Mouse (Mus musculus): Measurements from ENCODE around the gene Ttc21a. TPM values are rescaled to one million over a fixed set of nuclear protein-coding genes. Genes with fewer than 3 reads are reported as not detected.
A peak's percentile ranks its signal among the peaks of the same experiment; 100 is the strongest.

The Ttc21a gene
- polyA plus RNA-seq, 1 experiment from 2014 or later, result 0.23 TPM

GRCm38 (mm10) chr9:119978151-119978810 is 40.9 kb downstream of the Ttc21a start:
- 0 out of 2 replicates have a peak overlapping the region, but pooled peaks have one; percentile 13 for H3K4me2 ChIP-seq (replicated peaks)
- H3K9me3 ChIP-seq, result no peaks in the 10 kb centered on the region
- H3K9ac ChIP-seq, result no peak overlapping the region
- H3K27ac ChIP-seq, result peak overlapping the region; percentile 12; the same call in 1 of the 2 replicates
- H3K4me1 ChIP-seq, result peaks cover 65% of the 10 kb centered on the region
- no peak for ATAC-seq (ENCODE audit: insufficient number of reproducible peaks, insufficient read depth, low FRiP score, low TSS enrichment)
- H3K4me3 ChIP-seq, result no peak overlapping the region
- peaks cover 10% of the 10 kb centered on the region for H3K36me3 ChIP-seq
- H3K27me3 ChIP-seq, result no peaks in the 10 kb centered on the region
- WGBS, result 49% methylated on average over 9 of the region's 9 CpGs

DNA sequence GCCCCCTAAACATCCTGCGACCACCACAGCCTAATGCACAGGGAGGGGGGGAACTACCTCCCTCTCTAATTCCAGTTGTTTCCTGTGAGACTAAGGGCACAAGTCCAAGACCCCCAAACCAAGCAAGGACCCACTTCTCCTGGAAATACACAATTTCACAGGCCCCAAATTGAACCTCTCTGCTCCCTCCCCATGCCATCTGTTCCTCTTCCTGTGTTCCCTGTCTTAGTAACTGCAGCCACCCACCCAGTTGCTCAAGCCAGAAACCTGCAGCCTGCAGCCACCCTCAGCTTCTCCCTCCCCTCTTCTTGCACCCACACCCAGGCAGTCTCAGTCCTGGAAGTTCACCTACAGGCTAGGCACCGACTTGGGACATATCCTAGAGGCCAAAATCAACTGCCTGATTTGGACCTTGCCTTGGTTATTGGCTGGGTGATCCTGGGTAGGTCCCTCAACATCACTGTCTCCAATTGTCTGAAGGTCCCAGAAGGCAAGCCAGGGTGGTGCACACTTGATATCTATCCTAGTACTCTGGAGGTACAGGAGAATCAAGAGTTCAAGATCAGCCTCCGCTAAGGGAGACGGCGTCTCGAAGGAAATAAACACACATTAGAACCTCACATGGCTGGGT is 41.5 kb downstream of the Ttc21a start:
- Histone ChIP-seq H3K4me1 (peaks cover 66% of the 10 kb centered on the region), H3K4me2 (replicated peaks) (no peak overlapping the region), H3K36me3 (peaks cover 4% of the 10 kb centered on the region), H3K27ac (no peak overlapping the region), H3K27me3 (no peaks in the 10 kb centered on the region), H3K9ac (no peak overlapping the region), H3K4me3 (no peak overlapping the region), H3K9me3 (no peaks in the 10 kb centered on the region)
- WGBS, result 74% methylated on average over 6 of the region's 6 CpGs
- no peak for ATAC-seq (ENCODE audit: insufficient number of reproducible peaks, insufficient read depth, low FRiP score, low TSS enrichment)

DNA sequence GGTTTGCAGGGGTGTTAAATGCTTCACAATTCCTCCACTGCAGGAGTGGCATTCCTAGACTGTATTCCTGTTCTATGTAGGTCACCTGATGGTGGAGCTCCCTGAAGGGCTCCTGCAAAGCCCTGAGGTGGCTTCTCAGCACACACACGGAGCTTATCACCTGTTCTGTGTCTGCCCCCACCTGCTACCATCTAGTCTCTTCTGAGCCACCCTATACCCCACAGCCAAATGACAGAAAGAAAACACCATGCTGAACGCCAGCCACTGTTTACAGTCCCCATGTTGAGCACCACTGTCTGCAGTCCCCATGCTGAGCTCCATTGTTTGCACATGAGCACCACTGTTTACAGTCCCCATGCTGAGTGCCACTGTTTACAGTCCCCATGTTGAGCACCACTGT is 42.3 kb downstream of the Ttc21a start:
- H3K27ac ChIP-seq, result no peak overlapping the region
- H3K4me3 ChIP-seq, result no peak overlapping the region
- H3K9ac ChIP-seq, result 0 out of 2 replicates have a peak overlapping the region, but pooled peaks have one; percentile 16
- no peak for ATAC-seq (ENCODE audit: insufficient number of reproducible peaks, insufficient read depth, low FRiP score, low TSS enrichment)
- no peaks in the 10 kb centered on the region for H3K36me3 ChIP-seq
- H3K4me1 ChIP-seq, result peaks cover 72% of the 10 kb centered on the region
- WGBS, result 63% methylated on average over 2 of the region's 2 CpGs
- H3K27me3 ChIP-seq, result no peaks in the 10 kb centered on the region
- no peak overlapping the region for H3K4me2 ChIP-seq (replicated peaks)
- no peaks in the 10 kb centered on the region for H3K9me3 ChIP-seq

- WGBS, result 5% methylated on average over 4 of the region's 4 CpGs
- H3K4me1 ChIP-seq, result peaks cover 73% of the 10 kb centered on the region
- peak overlapping the region; percentile 98 for H3K4me2 ChIP-seq (replicated peaks)
- H3K27me3 ChIP-seq, result no peaks in the 10 kb centered on the region
- no peaks in the 10 kb centered on the region for H3K36me3 ChIP-seq
- ATAC-seq (ENCODE audit: insufficient number of reproducible peaks, insufficient read depth, low FRiP score, low TSS enrichment), result no peak
- H3K9ac ChIP-seq, result 0 out of 2 replicates have a peak overlapping the region, but pooled peaks have one; percentile 11
- peak overlapping the region; percentile 92 for H3K27ac ChIP-seq
- peak overlapping the region; percentile 66 for H3K4me3 ChIP-seq
- H3K9me3 ChIP-seq, result no peaks in the 10 kb centered on the region
These were observed 43.4 kb downstream of the Ttc21a start for GRCm38 (mm10) chr9:119980770-119981182.

- peak overlapping the region; percentile 98 for H3K4me2 ChIP-seq (replicated peaks)
- WGBS, result under 1% methylated on average over 16 of the region's 16 CpGs
- H3K4me3 ChIP-seq, result peak overlapping the region; percentile 66
- H3K27me3 ChIP-seq, result no peaks in the 10 kb centered on the region
- ATAC-seq (ENCODE audit: insufficient number of reproducible peaks, insufficient read depth, low FRiP score, low TSS enrichment), result peak; percentile 44; the same call in 1 of the 2 replicates
- H3K9ac ChIP-seq, result peak overlapping the region; percentile 29; the same call in 1 of the 2 replicates
- H3K4me1 ChIP-seq, result peaks cover 77% of the 10 kb centered on the region
- peak overlapping the region; percentile 92 for H3K27ac ChIP-seq
- no peaks in the 10 kb centered on the region for H3K36me3 ChIP-seq
- H3K9me3 ChIP-seq, result no peaks in the 10 kb centered on the region
These were observed 44.1 kb downstream of the Ttc21a start for GRCm38 (mm10) chr9:119981183-119982179.

DNA sequence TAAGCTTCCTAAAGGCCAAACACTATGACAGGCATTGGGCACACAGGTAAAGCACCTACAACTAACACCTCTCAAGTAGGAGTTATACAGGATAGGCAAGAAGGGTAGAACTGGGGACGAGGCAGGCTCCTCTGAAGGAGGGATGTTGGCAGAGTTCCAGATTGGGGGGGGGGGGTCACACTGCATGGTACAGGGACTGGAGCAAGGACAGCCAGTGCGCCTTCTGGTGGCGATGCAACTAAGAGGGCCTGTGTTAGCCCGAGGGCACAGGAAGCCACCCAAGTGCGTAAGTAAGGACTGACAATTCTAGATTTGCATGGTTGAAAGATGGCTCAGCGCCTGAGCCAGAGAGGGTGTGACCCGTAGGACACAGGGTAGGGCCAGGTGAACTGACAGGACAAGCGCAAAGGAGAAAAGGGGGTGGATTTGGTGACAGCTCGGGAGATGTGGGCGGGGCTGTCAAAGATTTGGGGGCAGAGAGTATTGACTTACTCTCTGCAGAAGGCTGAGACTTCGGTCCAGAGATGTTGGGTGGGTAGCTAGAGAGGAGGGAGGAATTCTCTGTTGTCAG is 44.9 kb downstream of the Ttc21a start:
- WGBS, result 3% methylated on average over 11 of the region's 11 CpGs
- Histone ChIP-seq H3K9ac (peak overlapping the region; percentile 69; the same call in 1 of the 2 replicates), H3K4me1 (peaks cover 69% of the 10 kb centered on the region), H3K27me3 (no peaks in the 10 kb centered on the region), H3K9me3 (no peaks in the 10 kb centered on the region), H3K4me3 (peak overlapping the region; percentile 66), H3K36me3 (no peaks in the 10 kb centered on the region), H3K27ac (peak overlapping the region; percentile 92), H3K4me2 (replicated peaks) (peak overlapping the region; percentile 98)
- peak; percentile 47 for ATAC-seq (ENCODE audit: insufficient number of reproducible peaks, insufficient read depth, low FRiP score, low TSS enrichment)

GRCm38 (mm10) chr9:119982956-119983551 is 45.6 kb downstream of the Ttc21a start:
- Histone ChIP-seq H3K36me3 (no peaks in the 10 kb centered on the region), H3K4me3 (peak overlapping the region; percentile 66), H3K27me3 (no peaks in the 10 kb centered on the region), H3K9ac (peak overlapping the region; percentile 69), H3K9me3 (no peaks in the 10 kb centered on the region), H3K4me2 (replicated peaks) (peak overlapping the region; percentile 98), H3K4me1 (peaks cover 62% of the 10 kb centered on the region), H3K27ac (0 out of 2 replicates have a peak overlapping the region, but pooled peaks have one; percentile 92)
- ATAC-seq (ENCODE audit: insufficient number of reproducible peaks, insufficient read depth, low FRiP score, low TSS enrichment), result no peak
- under 1% methylated on average over 48 of the region's 48 CpGs for WGBS

GRCm38 (mm10) chr9:119983585-119984535 is 46.5 kb downstream of the Ttc21a start:
- Histone ChIP-seq H3K9me3 (no peaks in the 10 kb centered on the region), H3K4me1 (peaks cover 54% of the 10 kb centered on the region), H3K9ac (peak overlapping the region; percentile 69), H3K36me3 (no peaks in the 10 kb centered on the region), H3K27me3 (no peaks in the 10 kb centered on the region), H3K4me2 (replicated peaks) (peak overlapping the region; percentile 98), H3K27ac (peak overlapping the region; percentile 70), H3K4me3 (peak overlapping the region; percentile 66)
- ATAC-seq (ENCODE audit: insufficient number of reproducible peaks, insufficient read depth, low FRiP score, low TSS enrichment), result peak; percentile 62
- under 1% methylated on average over 66 of the region's 79 CpGs for WGBS

DNA sequence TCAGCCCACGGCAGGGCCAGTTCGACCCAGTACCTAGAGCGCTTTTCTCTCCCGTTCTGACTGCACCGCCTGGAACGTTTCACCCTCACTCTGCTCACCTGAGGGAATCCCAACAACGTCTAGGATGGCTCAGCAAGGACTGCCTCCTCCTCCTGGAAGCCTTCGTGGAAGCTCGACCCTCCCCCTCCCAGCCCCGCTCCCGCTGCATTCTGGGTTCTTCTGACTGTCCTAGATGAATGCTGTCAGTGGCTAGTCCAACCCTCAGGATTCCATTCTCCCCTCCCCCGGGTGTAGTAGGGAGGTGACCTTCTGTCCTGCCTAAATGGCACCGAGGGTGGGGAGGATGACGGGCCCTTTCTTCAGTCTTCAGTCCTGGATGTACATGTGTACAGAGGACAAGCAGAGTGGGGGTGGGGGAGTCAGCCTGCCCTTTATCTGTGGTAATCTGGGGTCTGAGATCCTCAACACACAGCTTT is 47.2 kb downstream of the Ttc21a start, which contains the start of gene Csrnp1:
Gene Csrnp1 (minus strand): TSS at position 123 of the 476 bp plus-strand sequence.
- peak within 1 kb of the TSS; percentile 69 for H3K9ac ChIP-seq
- WGBS, result 6% methylated on average over 14 of the region's 14 CpGs

More for the DNA sequence above, 47.2 kb downstream of the Ttc21a start, which contains the start of gene Csrnp1:
- Histone ChIP-seq H3K9me3 (no peaks in the 10 kb centered on the region), H3K36me3 (no peaks in the 10 kb centered on the region), H3K27me3 (no peaks in the 10 kb centered on the region), H3K4me2 (replicated peaks) (peak within 1 kb of the TSS; percentile 98), H3K4me3 (peak within 1 kb of the TSS; percentile 66), H3K27ac (peak within 1 kb of the TSS; percentile 70), H3K4me1 (peaks cover 48% of the 10 kb centered on the region)
- no peak for ATAC-seq (ENCODE audit: insufficient number of reproducible peaks, insufficient read depth, low FRiP score, low TSS enrichment)
